Mouse (Mus musculus) thymus, postnatal 25 days (tissue): ENCODE data around the gene Drap1.

ENCODE experiments used
- DNase-seq: peaks from one replicate; pipeline ENCODE4 v3.0.0; 2022

Drap1 gene

DNA sequence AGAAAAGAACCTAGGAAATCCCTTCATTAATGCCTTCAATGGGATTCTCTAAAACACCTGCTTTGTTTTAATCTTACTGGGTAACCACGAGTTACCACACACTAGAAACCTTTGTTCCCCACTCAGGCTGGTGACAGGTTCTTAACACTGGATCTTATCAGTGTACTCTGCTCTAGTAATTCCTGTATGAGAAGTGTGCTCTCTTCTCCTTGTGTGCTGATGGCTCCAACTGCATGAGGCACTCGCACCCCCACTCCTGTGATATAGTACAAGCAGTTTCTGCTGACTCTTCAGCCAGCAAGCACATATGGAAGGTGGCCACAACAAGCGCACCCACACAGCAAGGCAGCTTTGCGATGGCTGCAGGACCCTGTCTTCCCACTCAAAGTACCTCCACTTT, 50.6 kb downstream of the Drap1 start:
- DNase-seq = no peak
